16 mouse cellular contexts compared by ENCODE assay signal in the genomic region with DNA sequence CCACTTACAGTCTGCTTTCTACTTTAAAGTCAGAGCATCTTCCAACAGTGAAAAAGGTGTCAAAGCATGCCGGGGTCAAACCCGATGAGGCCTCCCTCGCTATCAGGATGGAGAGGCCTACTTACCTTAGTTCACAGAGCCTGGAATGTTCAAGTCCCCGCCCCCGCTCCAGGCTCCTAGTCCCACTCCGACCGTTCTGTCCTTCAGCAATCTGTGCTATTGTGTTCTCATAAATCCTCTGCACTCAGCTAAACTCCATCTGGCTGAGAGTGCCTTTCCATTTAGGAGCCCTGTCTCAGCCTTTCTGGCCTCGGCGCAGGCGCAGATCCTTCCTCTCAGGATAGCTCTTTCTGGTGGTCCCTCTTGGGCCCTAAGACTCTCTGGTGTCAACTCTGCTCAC. TPM values are rescaled to one million over a fixed set of nuclear protein-coding genes. Genes with fewer than 3 reads are reported as not detected.
DNase-seq lines count a peak whose midpoint lies in the region; TF ChIP-seq lines count a peak whose summit lies in the region.
"Had no signal": no experiment of that assay in that cellular context is flagged by ENCODE, and none has a peak within 500 bp of the region (broad histone marks: within the 10 kb centered on the region; RNA-seq: fewer than 3 reads in every experiment).

No protein-coding gene starts in this region.

- no peak for TF ChIP-seq CTCF in lung, adult 2 months (IDR thresholded peaks at IDR 0.05; ENCODE audit: insufficient read depth, low read length)

- H3K4me3 ChIP-seq in lung, adult 2 months (replicated peaks; ENCODE audit: extremely low read depth, low read depth, low read length) = no peak overlapping the region
- H3K4me3 ChIP-seq: embryonic facial prominence, embryonic 15.5 days; forebrain, embryonic 12.5 days; hindbrain, embryonic 12.5 days; limb, embryonic 15.5 days; midbrain, embryonic 10.5 days had no signal

- TF ChIP-seq POLR2A in lung, adult 2 months (IDR thresholded peaks at IDR 0.05; ENCODE audit: borderline replicate concordance, extremely low read depth, low read depth, low read length) = no peak

- 80% methylated on average over 10 of the region's 10 CpGs for WGBS in lung, adult 2 months

- H3K4me1 ChIP-seq in lung, adult 2 months (ENCODE audit: control insufficient read depth, insufficient read depth, low read length) = no peaks in the 10 kb centered on the region
- H3K4me1 ChIP-seq: embryonic facial prominence, embryonic 15.5 days; forebrain, embryonic 12.5 days; hindbrain, embryonic 12.5 days; limb, embryonic 15.5 days; midbrain, embryonic 10.5 days had no signal

- intact Hi-C loops in left cerebral cortex, postnatal 25 days (cut with DNase I) = no loop called here

- DNase-seq in left cerebral cortex, postnatal 25 days (ENCODE audit: low spot score in 2 of 2) = peak; percentile 11 to 51
- no peak for DNase-seq in left cerebral cortex, adult 11 months (ENCODE audit: low spot score)
- DNase-seq in layer of hippocampus, adult 11-12 months (ENCODE audit: low spot score) = peak; percentile 57
- peak; percentile 13 to 26 for DNase-seq in layer of hippocampus, postnatal 25 days (ENCODE audit: extremely low spot score in 1 of 2, low spot score in 1 of 2)
- DNase-seq in right cerebral cortex, postnatal 4 days = peak; percentile 3
- DNase-seq in lung, adult 2 months = no peak
- DNase-seq in urinary bladder, adult 18-20 months (ENCODE audit: low spot score in 2 of 2) = no peak
- DNase-seq: cerebellum, postnatal 14 days; embryo, embryonic 11 days; lung, postnatal 14 days; spleen, adult 18-20 months had no signal

RNA-seq across cellular contexts. Expression of a gene that starts 42.4 kb away (rescaled TPM):
- 10 to 100 TPM in 1 of 2 experiments, 1 to 10 TPM in 1; 6.8 to 12.7 TPM for total RNA-seq in left cerebral cortex, postnatal 25 days (2021)
- 1 to 10 TPM; 5.5 to 8.9 TPM for total RNA-seq in layer of hippocampus, postnatal 25 days (2021)
- 8.4 and 9.1 TPM in 2 replicates for polyA plus RNA-seq in lung, adult 2 months (2012; rRNA removed)

Comparison
In these comparisons a context has a peak if more than half of its experiments do, and no peak if none do; other contexts are left out.
1. DNase-seq: peak in left cerebral cortex, postnatal 25 days (2 of 2), layer of hippocampus, adult 11-12 months (single experiment), layer of hippocampus, postnatal 25 days (2 of 2) and right cerebral cortex, postnatal 4 days (single experiment); none in left cerebral cortex, adult 11 months (single experiment), lung, adult 2 months (single experiment) and urinary bladder, adult 18-20 months (0 of 2).